Mouse (Mus musculus) limb, embryonic 14.5 days (tissue): ENCODE measurements at regions not wholly inside any gene's neighbourhood (a gene's known extent, or its start where the extent isn't known, plus 50 kb on each side); places are given as distances from the start of the nearest gene placed in this dataset.

Source experiments
- ATAC-seq: fragments of 200-750 bp; cut with Nextera tagmentation; 2 replicates; pipeline ENCODE4 v1.8.0; 2017; ENCODE audit warnings: low read depth, moderate number of reproducible peaks, moderate TSS enrichment; ENCODE audit not compliant: low FRiP score
- DNase-seq: peaks from one replicate; pipeline ENCODE4 v3.0.0-alpha.2; 2015; ENCODE audit warnings: low spot score
- H3K27ac ChIP-seq: fragments of 300-500 bp; sonication (generic); replicated peaks from 2 replicates; pipeline ENCODE4 v1.5.1; 2014; ENCODE audit warnings: low read depth, mild to moderate bottlenecking, low read length, moderate library complexity, mixed read lengths
- H3K27me3 ChIP-seq: fragments of 300-500 bp; sonication (generic); 2 replicates; pipeline ENCODE4 v1.6.1; 2014; ENCODE audit warnings: low read length, mixed read lengths; ENCODE audit not compliant: control insufficient read depth, insufficient read depth
- H3K36me3 ChIP-seq: fragments of 300-500 bp; sonication (generic); 2 replicates; pipeline ENCODE4 v1.6.1; 2014; ENCODE audit warnings: mild to moderate bottlenecking, low read length, moderate library complexity, mixed read lengths; ENCODE audit not compliant: control insufficient read depth, insufficient read depth
- H3K4me1 ChIP-seq: fragments of 300-500 bp; sonication (generic); 2 replicates; pipeline ENCODE4 v1.6.1; 2014; ENCODE audit warnings: antibody characterized with exemption, low read length, mixed read lengths; ENCODE audit not compliant: control insufficient read depth, insufficient read depth
- H3K4me2 ChIP-seq: fragments of 300-500 bp; sonication (generic); replicated peaks from 2 replicates; pipeline ENCODE4 v1.6.1; 2014; ENCODE audit warnings: low read depth, mild to moderate bottlenecking, low read length, moderate library complexity; ENCODE audit not compliant: severe bottlenecking
- H3K4me3 ChIP-seq: fragments of 300-500 bp; sonication (generic); replicated peaks from 2 replicates; pipeline ENCODE4 v1.5.1; 2014; ENCODE audit warnings: low read length
- H3K9ac ChIP-seq: fragments of 300-500 bp; sonication (generic); 2 replicates; pipeline ENCODE4 v1.6.1; 2014; ENCODE audit warnings: mild to moderate bottlenecking, low read depth, low read length, moderate library complexity; ENCODE audit not compliant: severe bottlenecking
- H3K9me3 ChIP-seq: fragments of 300-500 bp; sonication (generic); 2 replicates; pipeline ENCODE4 v1.6.1; 2016; ENCODE audit warnings: low read length; ENCODE audit not compliant: control insufficient read depth
- POLR2A ChIP-seq: fragments of 200-500 bp; IDR thresholded peaks from 2 replicates; pipeline ENCODE4 v1.8.0; 2012; ENCODE audit warnings: inconsistent platforms, mild to moderate bottlenecking, moderate library complexity, borderline replicate concordance; ENCODE audit not compliant: insufficient read depth, insufficient read length; ENCODE audit errors: extremely low read depth
- WGBS: fragments of 180-500 bp; shearing (Covaris S2); extraction: QIAGEN DNeasy Blood & Tissue Kit; methylation state at CpG from one replicate; pipeline ENCODE4 v1.1.7; 2014; 5-methylcytosine and 5-hydroxymethylcytosine counted together

DNA sequence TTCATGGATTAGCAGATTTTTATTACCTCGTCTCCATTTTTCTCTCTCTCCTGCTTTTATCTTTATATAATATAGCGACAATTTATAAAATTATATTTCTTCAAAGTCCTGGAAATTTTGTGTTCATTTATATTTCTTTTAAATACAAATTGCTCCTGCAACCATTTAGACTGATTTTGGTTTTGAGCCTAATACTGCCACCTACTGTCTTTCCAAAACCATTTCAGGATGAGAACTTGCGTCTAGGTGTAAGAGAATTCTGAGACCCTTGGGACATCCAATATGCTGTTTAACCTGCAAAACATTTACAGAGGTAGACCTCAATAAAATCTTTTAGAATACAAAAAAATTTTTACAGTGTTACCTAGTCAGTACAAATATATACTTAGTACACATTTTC is 158.1 kb downstream of the Gm6377 start:
- WGBS, result 35% methylated on average over 3 of the region's 3 CpGs
- no peak for TF ChIP-seq POLR2A
- Histone ChIP-seq H3K4me3 (no peak overlapping the region), H3K27ac (no peak overlapping the region), H3K4me1 (no peaks in the 10 kb centered on the region), H3K9me3 (no peaks in the 10 kb centered on the region), H3K27me3 (no peaks in the 10 kb centered on the region), H3K36me3 (no peaks in the 10 kb centered on the region), H3K4me2 (no peak overlapping the region), H3K9ac (no peak overlapping the region)
- ATAC-seq (no peak), DNase-seq (peak; percentile 5)

GRCm38 (mm10) chrX:109392908-109393307 is 196.4 kb downstream of the Gm6377 start:
- Histone ChIP-seq H3K4me3 (no peak overlapping the region), H3K4me1 (no peaks in the 10 kb centered on the region), H3K27ac (no peak overlapping the region), H3K9me3 (no peaks in the 10 kb centered on the region), H3K36me3 (no peaks in the 10 kb centered on the region), H3K4me2 (no peak overlapping the region), H3K27me3 (no peaks in the 10 kb centered on the region), H3K9ac (no peak overlapping the region)
- TF ChIP-seq POLR2A, result no peak
- 62% methylated on average over 3 of the region's 3 CpGs for WGBS
- ATAC-seq (no peak), DNase-seq (peak; percentile 2)

GRCm38 (mm10) chrX:109442932-109443331 is 246.4 kb downstream of the Gm6377 start:
- Histone ChIP-seq H3K9ac (no peak overlapping the region), H3K27ac (no peak overlapping the region), H3K4me2 (no peak overlapping the region), H3K36me3 (no peaks in the 10 kb centered on the region), H3K27me3 (no peaks in the 10 kb centered on the region), H3K4me3 (no peak overlapping the region), H3K9me3 (no peaks in the 10 kb centered on the region), H3K4me1 (no peaks in the 10 kb centered on the region)
- peak; percentile 19 for DNase-seq
- no peak for TF ChIP-seq POLR2A
- peak; percentile 47; the same call in 1 of the 2 replicates for ATAC-seq
